22 mouse cellular contexts compared by ENCODE assay signal in the genomic region with DNA sequence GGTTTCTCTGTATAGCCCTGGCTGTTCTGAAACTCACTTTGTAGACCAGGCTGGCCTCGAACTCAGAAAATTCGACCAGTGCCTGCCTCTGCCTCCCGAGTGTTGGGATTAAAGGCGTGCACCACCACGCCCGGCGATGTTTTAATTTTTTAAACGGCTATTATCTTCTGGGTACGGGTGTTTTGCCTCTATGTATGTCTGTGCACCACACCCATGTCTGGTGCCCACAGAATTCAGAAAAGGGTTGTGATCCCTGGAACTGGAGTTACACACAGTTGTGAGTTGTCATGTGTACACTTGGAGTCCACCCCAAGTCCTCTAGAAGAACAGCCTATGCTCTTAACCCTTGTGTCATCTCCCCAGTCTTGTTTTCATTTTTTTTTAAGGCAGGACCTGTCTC.
"Had no signal": no experiment of that assay in that cellular context is flagged by ENCODE, and none has a peak within 500 bp of the region (broad histone marks: within the 10 kb centered on the region; RNA-seq: fewer than 3 reads in every experiment).

No protein-coding gene starts in this region.

- DNase-seq: kidney, adult 2 months; kidney, postnatal 25 days; layer of hippocampus, adult 9-11 months; layer of hippocampus, postnatal 36 days; lung, adult 2 months; lung, postnatal 14 days; lung, postnatal 4 days; right cerebral cortex, adult 18-20 months; right cerebral cortex, postnatal 14 days; spleen, adult 18-20 months; thymus, adult 18-20 months; thymus, postnatal 36 days had no signal

- H3K4me2 ChIP-seq: liver, embryonic 15.5 days; midbrain, embryonic 12.5 days; midbrain, embryonic 15.5 days; neural tube, embryonic 12.5 days; neural tube, embryonic 15.5 days; stomach, embryonic 15.5 days had no signal

- H3K4me1 ChIP-seq: liver, embryonic 15.5 days; midbrain, embryonic 12.5 days; midbrain, embryonic 15.5 days; neural tube, embryonic 12.5 days; neural tube, embryonic 15.5 days; stomach, embryonic 15.5 days had no signal

- H3K4me3 ChIP-seq: layer of hippocampus, adult 2 months; left cerebral cortex, adult 2 months; liver, embryonic 15.5 days; midbrain, embryonic 12.5 days; midbrain, embryonic 15.5 days; neural tube, embryonic 12.5 days; neural tube, embryonic 15.5 days; stomach, embryonic 15.5 days had no signal

- H3K9ac ChIP-seq: liver, embryonic 15.5 days; midbrain, embryonic 12.5 days; midbrain, embryonic 15.5 days; neural tube, embryonic 12.5 days; neural tube, embryonic 15.5 days; stomach, embryonic 15.5 days had no signal

- H3K27ac ChIP-seq: kidney, postnatal 0 days; layer of hippocampus, adult 2 months; left cerebral cortex, adult 2 months; liver, embryonic 15.5 days; midbrain, embryonic 12.5 days; midbrain, embryonic 15.5 days; neural tube, embryonic 12.5 days; neural tube, embryonic 15.5 days; stomach, embryonic 15.5 days had no signal

- H3K27me3 ChIP-seq: liver, embryonic 15.5 days; midbrain, embryonic 12.5 days; midbrain, embryonic 15.5 days; neural tube, embryonic 12.5 days; neural tube, embryonic 15.5 days; stomach, embryonic 15.5 days had no signal

- ATAC-seq: intestine, embryonic 16.5 days; midbrain, embryonic 15.5 days had no signal

- H3K36me3 ChIP-seq: liver, embryonic 15.5 days; midbrain, embryonic 12.5 days; midbrain, embryonic 15.5 days; neural tube, embryonic 12.5 days; neural tube, embryonic 15.5 days; stomach, embryonic 15.5 days had no signal

- H3K9me3 ChIP-seq: liver, embryonic 15.5 days; midbrain, embryonic 12.5 days; midbrain, embryonic 15.5 days; neural tube, embryonic 12.5 days; neural tube, embryonic 15.5 days; stomach, embryonic 15.5 days had no signal
